Mouse (Mus musculus): ENCODE results near the gene Zfp180. TPM values are rescaled to one million over a fixed set of nuclear protein-coding genes. Genes with fewer than 3 reads are reported as not detected.

Zfp180 gene
- total and polyA plus RNA-seq, 3 experiments = 11.4 to 16.4 (median 14.5) TPM

GRCm38 (mm10) chr7:24111772-24112155 lies 30.0 kb downstream of the Zfp180 start:
- Histone ChIP-seq H3K4me3 (replicated peaks in 1 of 3; ENCODE audit: low read depth in 2 of 3, low read length in 2 of 3, poor library complexity in 1 of 3) (no peak overlapping the region), H3K4me1 (ENCODE audit: control insufficient read depth in 1 of 2, insufficient read depth in 2 of 2) (no peaks in the 10 kb centered on the region), H3K36me3 (replicated peaks in 1 of 2; ENCODE audit: control insufficient read depth in 1 of 2, insufficient read depth in 1 of 2, low read length in 1 of 2) (peaks cover 2 to 25% of the 10 kb centered on the region in 2 experiments), H3K27ac (ENCODE audit: insufficient read depth, low read depth) (no peak overlapping the region), H3K79me2 (replicated peaks; ENCODE audit: control insufficient read depth, extremely low read depth, insufficient read depth, poor library complexity, severe bottlenecking) (no peaks in the 10 kb centered on the region), H3K9ac (ENCODE audit: insufficient read depth, low read depth) (no peak overlapping the region), H3K4me2 (ENCODE audit: insufficient read depth, low read depth, poor library complexity, severe bottlenecking) (no peak overlapping the region), H3K9me3 (replicated peaks; ENCODE audit: low read length) (peaks cover 19% of the 10 kb centered on the region), H3K27me3 (replicated peaks) (no peaks in the 10 kb centered on the region)
- no peak for DNase-seq (ENCODE audit: extremely low read depth)
- dilution Hi-C loops (cut with MboI; ENCODE audit: extremely low pct_ligation_motif_present, extremely low pct_unique_long_range_greater_than_20kb, low sequenced_read_pairs) = no loop called here
- TF ChIP-seq GABPA (IDR thresholded peaks at IDR 0.05; ENCODE audit: insufficient replicate concordance, low read depth, low read length) (no peak), BHLHE40 (IDR thresholded peaks at IDR 0.05; ENCODE audit: low read depth, low read length) (no peak), MAZ (IDR thresholded peaks at IDR 0.05; ENCODE audit: low read depth, low read length) (no peak), POLR2AphosphoS2 (IDR thresholded peaks at IDR 0.05; ENCODE audit: low read depth, low read length) (no peak), MYC (IDR thresholded peaks at IDR 0.05; ENCODE audit: low read depth, low read length) (no peak), ELF1 (IDR thresholded peaks at IDR 0.05; ENCODE audit: low read depth, low read length) (no peak), HCFC1 (IDR thresholded peaks at IDR 0.05; ENCODE audit: low read depth, low read length) (no peak)
- in situ Hi-C loops (cut with MboI; ENCODE audit: low pct_ligation_motif_present, low pct_unique_long_range_greater_than_20kb, low sequenced_read_pairs) = no loop called here

GRCm38 (mm10) chr7:24112156-24112856 lies 30.6 kb downstream of the Zfp180 start, which contains the start of gene Zfp112:
TSS of gene Zfp112 (plus strand) at chr7:24112314.
- Histone ChIP-seq H3K4me3 (replicated peaks in 1 of 3; ENCODE audit: low read depth in 2 of 3, low read length in 2 of 3, poor library complexity in 1 of 3) (no peak within 1 kb of the TSS), H3K36me3 (replicated peaks in 1 of 2; ENCODE audit: control insufficient read depth in 1 of 2, insufficient read depth in 1 of 2, low read length in 1 of 2) (peaks cover 0 to 20% of the 10 kb centered on the region in 2 experiments), H3K9ac (ENCODE audit: insufficient read depth, low read depth) (no peak within 1 kb of the TSS), H3K79me2 (replicated peaks; ENCODE audit: control insufficient read depth, extremely low read depth, insufficient read depth, poor library complexity, severe bottlenecking) (no peaks in the 10 kb centered on the region), H3K27ac (ENCODE audit: insufficient read depth, low read depth) (no peak within 1 kb of the TSS), H3K4me2 (ENCODE audit: insufficient read depth, low read depth, poor library complexity, severe bottlenecking) (no peak within 1 kb of the TSS), H3K9me3 (replicated peaks; ENCODE audit: low read length) (peaks cover 14% of the 10 kb centered on the region), H3K4me1 (ENCODE audit: control insufficient read depth in 1 of 2, insufficient read depth in 2 of 2) (no peaks in the 10 kb centered on the region), H3K27me3 (replicated peaks) (no peaks in the 10 kb centered on the region)
- dilution Hi-C loops (cut with MboI; ENCODE audit: extremely low pct_ligation_motif_present, extremely low pct_unique_long_range_greater_than_20kb, low sequenced_read_pairs) = no loop called here
- DNase-seq (ENCODE audit: extremely low read depth) = no peak
- TF ChIP-seq SMC3 (IDR thresholded peaks at IDR 0.05; ENCODE audit: low read depth, low read length) = no peak
- TF ChIP-seq MYC (IDR thresholded peaks at IDR 0.05; ENCODE audit: low read depth, low read length) = no peak
- in situ Hi-C loops (cut with MboI; ENCODE audit: low pct_ligation_motif_present, low pct_unique_long_range_greater_than_20kb, low sequenced_read_pairs) = no loop called here

GRCm38 (mm10) chr7:24113001-24113400 lies 31.3 kb downstream of the Zfp180 start:
- no peak overlapping the region for H3K27ac ChIP-seq (ENCODE audit: insufficient read depth, low read depth)
- TF ChIP-seq ZC3H11A (IDR thresholded peaks at IDR 0.05; ENCODE audit: low read depth, low read length) (no peak), USF2 (conservative IDR thresholded peaks at IDR 0.05; ENCODE audit: low read depth, low read length) (no peak), NELFE (IDR thresholded peaks at IDR 0.05; ENCODE audit: low read depth, low read length) (no peak)
- peaks cover 7% of the 10 kb centered on the region for H3K9me3 ChIP-seq (replicated peaks; ENCODE audit: low read length)
- in situ Hi-C loops (cut with MboI; ENCODE audit: low pct_ligation_motif_present, low pct_unique_long_range_greater_than_20kb, low sequenced_read_pairs) (no loop called here), dilution Hi-C loops (cut with MboI; ENCODE audit: extremely low pct_ligation_motif_present, extremely low pct_unique_long_range_greater_than_20kb, low sequenced_read_pairs) (no loop called here)
- peaks cover 0 to 15% of the 10 kb centered on the region in 2 experiments for H3K36me3 ChIP-seq (replicated peaks in 1 of 2; ENCODE audit: control insufficient read depth in 1 of 2, insufficient read depth in 1 of 2, low read length in 1 of 2)
- H3K4me2 ChIP-seq (ENCODE audit: insufficient read depth, low read depth, poor library complexity, severe bottlenecking) = no peak overlapping the region
- no peak overlapping the region for H3K4me3 ChIP-seq (replicated peaks in 1 of 3; ENCODE audit: low read depth in 2 of 3, low read length in 2 of 3, poor library complexity in 1 of 3)
- H3K79me2 ChIP-seq (replicated peaks; ENCODE audit: control insufficient read depth, extremely low read depth, insufficient read depth, poor library complexity, severe bottlenecking) = no peaks in the 10 kb centered on the region
- no peaks in the 10 kb centered on the region for H3K27me3 ChIP-seq (replicated peaks)
- H3K9ac ChIP-seq (ENCODE audit: insufficient read depth, low read depth) = no peak overlapping the region
- H3K4me1 ChIP-seq (ENCODE audit: control insufficient read depth in 1 of 2, insufficient read depth in 2 of 2) = no peaks in the 10 kb centered on the region
- DNase-seq (ENCODE audit: extremely low read depth) = no peak
